Mouse (Mus musculus) G1E (cell line): ENCODE data around the gene Prmt2. TPM values are rescaled to one million over a fixed set of nuclear protein-coding genes. Genes with fewer than 3 reads are reported as not detected.
A peak's percentile ranks its signal among the peaks of the same experiment; 100 is the strongest.

Experiments
- ATAC-seq: 2 replicates; pipeline ENCODE4 v1.8.0; 2016; ENCODE audit warnings: mild to moderate bottlenecking; ENCODE audit not compliant: insufficient number of reproducible peaks, poor library complexity, low FRiP score, severe bottlenecking; ENCODE audit errors: extremely low read depth
- DNase-seq: peaks from one replicate; pipeline ENCODE4 v3.0.0; 2012; ENCODE audit warnings: low spot score
- H3K27me3 ChIP-seq: 2 replicates; pipeline ENCODE4 v1.6.1; 2012; ENCODE audit warnings: mild to moderate bottlenecking, low read length, inconsistent platforms; ENCODE audit not compliant: insufficient read depth
- H3K36me3 ChIP-seq: replicated peaks from 2 replicates; pipeline ENCODE3; 2012; ENCODE audit warnings: mild to moderate bottlenecking, inconsistent platforms
- H3K4me1 ChIP-seq: 2 replicates; pipeline ENCODE4 v1.6.1; 2012; ENCODE audit warnings: low read depth, low read length, inconsistent platforms, mixed read lengths; ENCODE audit not compliant: insufficient read depth
- H3K4me3 ChIP-seq: 2 replicates; pipeline ENCODE4 v1.5.1; 2012; ENCODE audit warnings: low read depth, mild to moderate bottlenecking, inconsistent platforms, low read length, moderate library complexity, mixed read lengths
- H3K9me3 ChIP-seq: replicated peaks from 2 replicates; pipeline ENCODE4 v1.6.1; 2012; ENCODE audit warnings: inconsistent platforms
- CTCF ChIP-seq: IDR thresholded peaks from 2 replicates; pipeline ENCODE4 v1.5.1; 2012; ENCODE audit warnings: low read depth, low read length, inconsistent platforms, mixed read lengths
- GATA1 ChIP-seq: IDR thresholded peaks from 2 replicates; pipeline ENCODE4 v1.6.1; 2012; ENCODE audit warnings: borderline replicate concordance, low read length, inconsistent platforms, mixed read lengths
- GATA2 ChIP-seq: IDR thresholded peaks from 2 replicates; pipeline ENCODE4 v1.6.1; 2012; ENCODE audit warnings: low read depth, low read length, inconsistent platforms, borderline replicate concordance
- POLR2AphosphoS5 ChIP-seq: IDR thresholded peaks from 2 replicates; pipeline ENCODE4 v1.6.1; 2012; ENCODE audit warnings: low read depth, low read length, inconsistent platforms; ENCODE audit not compliant: insufficient replicate concordance
- TAL1 ChIP-seq: conservative IDR thresholded peaks from 2 replicates; pipeline ENCODE4 v1.6.1; 2012; ENCODE audit warnings: low read depth, low read length, inconsistent platforms, mixed read lengths
- polyA plus RNA-seq: library from polyadenylated mRNA; stranded (reverse); fragments of >175 nt; gene quantifications from 2 replicates; pipeline ENCODE4 v1.2.3, GENCODE M21; 2012
- total RNA-seq, 2 experiments: library from RNA; stranded (forward) in 1 of 2; stranded (reverse) in 1 of 2; fragments of 200-1000 nt in 1 of 2; fragments of >200 nt in 1 of 2; fragmentation: Nextera tagmentation in 1 of 2; gene quantifications; 2 replicates each; pipeline ENCODE4 v1.2.3; 2014 to 2017

The Prmt2 gene
- total RNA-seq (2014; fragmentation: Nextera tagmentation): 2.1 and 2.2 TPM in 2 replicates
- total RNA-seq (2017): 2.9 and 4.1 TPM in 2 replicates
- 1.0 and 1.4 TPM in 2 replicates for polyA plus RNA-seq

- ATAC-seq: peak; percentile 90
- no peaks in the 10 kb centered on the region for H3K27me3 ChIP-seq
- H3K36me3 ChIP-seq: no peaks in the 10 kb centered on the region
- peaks cover 14% of the 10 kb centered on the region for H3K4me1 ChIP-seq
- peak; percentile 90 for DNase-seq
- TF ChIP-seq CTCF: no peak
- no peaks in the 10 kb centered on the region for H3K9me3 ChIP-seq
- H3K4me3 ChIP-seq: peak within 1 kb of the TSS; percentile 77
These were observed at the start of gene Prmt2 for GRCm38 (mm10) chr10:76237341-76238225. Gene Prmt2 (minus strand): TSS chr10:76237865.

GRCm38 (mm10) chr10:76278541-76279097, 41.0 kb upstream of the Prmt2 start:
- ATAC-seq: no peak
- Histone ChIP-seq H3K4me1 (no peaks in the 10 kb centered on the region), H3K36me3 (no peaks in the 10 kb centered on the region), H3K27me3 (peaks cover 7% of the 10 kb centered on the region; the same call in 1 of the 2 replicates), H3K4me3 (no peak overlapping the region), H3K9me3 (no peaks in the 10 kb centered on the region)
- TF ChIP-seq CTCF: no peak
- no peak for TF ChIP-seq GATA1
- no peak for TF ChIP-seq GATA2
- no peak for TF ChIP-seq TAL1
- no peak for TF ChIP-seq POLR2AphosphoS5
- no peak for DNase-seq

GRCm38 (mm10) chr10:76275256-76275655, 37.6 kb upstream of the Prmt2 start:
- no peaks in the 10 kb centered on the region for H3K4me1 ChIP-seq
- no peaks in the 10 kb centered on the region for H3K9me3 ChIP-seq
- no peak overlapping the region for H3K4me3 ChIP-seq
- TF ChIP-seq CTCF: no peak
- no peak for DNase-seq
- ATAC-seq: no peak
- peaks cover 7% of the 10 kb centered on the region; the same call in 1 of the 2 replicates for H3K27me3 ChIP-seq
- no peaks in the 10 kb centered on the region for H3K36me3 ChIP-seq

- Histone ChIP-seq H3K4me3 (no peak overlapping the region), H3K4me1 (no peaks in the 10 kb centered on the region), H3K27me3 (peaks cover 5% of the 10 kb centered on the region; the same call in 1 of the 2 replicates), H3K36me3 (no peaks in the 10 kb centered on the region), H3K9me3 (no peaks in the 10 kb centered on the region)
- no peak for DNase-seq
- ATAC-seq: no peak
- TF ChIP-seq GATA1: no peak
- TF ChIP-seq CTCF: 0 out of 2 replicates have a peak, but pooled peaks have one; percentile 17
These were observed 33.6 kb upstream of the Prmt2 start for GRCm38 (mm10) chr10:76271238-76271637.

GRCm38 (mm10) chr10:76262431-76262830, 24.8 kb upstream of the Prmt2 start:
- H3K36me3 ChIP-seq: no peaks in the 10 kb centered on the region
- no peaks in the 10 kb centered on the region for H3K9me3 ChIP-seq
- no peak for DNase-seq
- no peaks in the 10 kb centered on the region for H3K4me1 ChIP-seq
- H3K27me3 ChIP-seq: peaks cover 10% of the 10 kb centered on the region; the same call in 1 of the 2 replicates
- TF ChIP-seq GATA1 (no peak), TAL1 (no peak), GATA2 (no peak), CTCF (no peak), POLR2AphosphoS5 (no peak)
- no peak overlapping the region for H3K4me3 ChIP-seq
- no peak for ATAC-seq

- H3K27me3 ChIP-seq: peaks cover 10% of the 10 kb centered on the region; the same call in 1 of the 2 replicates
- TF ChIP-seq POLR2AphosphoS5 (no peak), GATA1 (no peak), GATA2 (no peak), TAL1 (no peak), CTCF (no peak)
- DNase-seq (no peak), ATAC-seq (no peak)
- no peaks in the 10 kb centered on the region for H3K36me3 ChIP-seq
- H3K9me3 ChIP-seq: no peaks in the 10 kb centered on the region
- H3K4me3 ChIP-seq: no peak overlapping the region
- H3K4me1 ChIP-seq: no peaks in the 10 kb centered on the region
These were observed 23.8 kb upstream of the Prmt2 start for GRCm38 (mm10) chr10:76261447-76261846.
